8 mouse cellular contexts compared by ENCODE assay signal in genomic region chr10:118110006-118110920, GRCm38 (mm10). TPM values are rescaled to one million over a fixed set of nuclear protein-coding genes. Genes with fewer than 3 reads are reported as not detected.
DNase-seq lines count a peak whose midpoint lies in the region; ATAC-seq and TF ChIP-seq lines count a peak whose summit lies in the region.

No protein-coding gene starts in this region.

- no peaks in the 10 kb centered on the region for H3K27me3 ChIP-seq in CH12.LX (replicated peaks)
- H3K27me3 ChIP-seq in hindbrain, embryonic 16.5 days (replicated peaks; ENCODE audit: control insufficient read depth, insufficient read depth, low read length) = 0 out of 2 replicates have a peak, but pooled peaks cover 2% of the 10 kb centered on the region
- H3K27me3 ChIP-seq in stomach, postnatal 0 days (ENCODE audit: control insufficient read depth, insufficient read depth, low read length) = no peaks in the 10 kb centered on the region

- TF ChIP-seq CTCF in CH12.LX (conservative IDR thresholded peaks at IDR 0.05 in 1 of 2, IDR thresholded peaks at IDR 0.05 in 1 of 2; ENCODE audit: low read depth in 2 of 2, low read length in 2 of 2) = peak; percentile 11 to 74; a peak in 2 of 4 replicates
- peak; percentile 23; the same call in 1 of the 2 replicates for TF ChIP-seq CTCF in lung, adult 2 months (IDR thresholded peaks at IDR 0.05; ENCODE audit: insufficient read depth, low read length)
- peak; percentile 67 for TF ChIP-seq CTCF in stomach, postnatal 0 days (IDR thresholded peaks at IDR 0.05; ENCODE audit: low read depth)

- no peaks in the 10 kb centered on the region for H3K36me3 ChIP-seq in CH12.LX (replicated peaks in 1 of 2; ENCODE audit: control insufficient read depth in 1 of 2, insufficient read depth in 1 of 2, low read length in 1 of 2)
- no peaks in the 10 kb centered on the region for H3K36me3 ChIP-seq in hindbrain, embryonic 16.5 days (ENCODE audit: control insufficient read depth, insufficient read depth, low read length)
- no peaks in the 10 kb centered on the region for H3K36me3 ChIP-seq in stomach, postnatal 0 days (ENCODE audit: control insufficient read depth, insufficient read depth, low read length)

- dilution Hi-C loops in CH12.LX (cut with MboI; ENCODE audit: extremely low pct_ligation_motif_present, extremely low pct_unique_long_range_greater_than_20kb, low sequenced_read_pairs) = no loop called here

- in situ Hi-C loops in CH12.LX (cut with MboI; ENCODE audit: low pct_ligation_motif_present, low pct_unique_long_range_greater_than_20kb, low sequenced_read_pairs) = loop anchor here (25.0 kb wide), 1 partner anchor 273 kb away; the partner anchor contains the start of gene Rap1b

- H3K4me3 ChIP-seq in CH12.LX (replicated peaks in 1 of 3; ENCODE audit: low read depth in 2 of 3, low read length in 2 of 3, poor library complexity in 1 of 3) = no peak overlapping the region
- no peak overlapping the region for H3K4me3 ChIP-seq in hindbrain, embryonic 16.5 days (ENCODE audit: low read length)
- H3K4me3 ChIP-seq in lung, adult 2 months (replicated peaks; ENCODE audit: extremely low read depth, low read depth, low read length) = no peak overlapping the region
- H3K4me3 ChIP-seq in stomach, postnatal 0 days (ENCODE audit: low read depth, low read length) = no peak overlapping the region

- no peak overlapping the region for H3K9ac ChIP-seq in CH12.LX (ENCODE audit: insufficient read depth, low read depth)
- H3K9ac ChIP-seq in hindbrain, embryonic 16.5 days (ENCODE audit: low read depth, low read length) = no peak overlapping the region
- no peak overlapping the region for H3K9ac ChIP-seq in stomach, postnatal 0 days (ENCODE audit: low read length)

- TF ChIP-seq POLR2A in CH12.LX (IDR thresholded peaks at IDR 0.05; ENCODE audit: low read depth, low read length) = no peak
- TF ChIP-seq POLR2A in lung, adult 2 months (IDR thresholded peaks at IDR 0.05; ENCODE audit: borderline replicate concordance, extremely low read depth, low read depth, low read length) = no peak

- TF ChIP-seq EP300 in CH12.LX (IDR thresholded peaks at IDR 0.05; ENCODE audit: low read length) = peak; percentile 32; the same call in 1 of the 2 replicates
- no peak for TF ChIP-seq EP300 in stomach, postnatal 0 days (optimal IDR thresholded peaks at IDR 0.05)

- H3K79me2 ChIP-seq in CH12.LX (replicated peaks; ENCODE audit: control insufficient read depth, extremely low read depth, insufficient read depth, poor library complexity, severe bottlenecking) = no peaks in the 10 kb centered on the region

- no peak overlapping the region for H3K27ac ChIP-seq in CH12.LX (ENCODE audit: insufficient read depth, low read depth)
- no peak overlapping the region for H3K27ac ChIP-seq in hindbrain, embryonic 16.5 days (ENCODE audit: low read depth, low read length)
- H3K27ac ChIP-seq in stomach, postnatal 0 days (replicated peaks) = no peak overlapping the region

- peaks cover 0 to 3% of the 10 kb centered on the region in 2 experiments; a peak in 1 of 4 replicates for H3K4me1 ChIP-seq in CH12.LX (ENCODE audit: control insufficient read depth in 1 of 2, insufficient read depth in 2 of 2)
- H3K4me1 ChIP-seq in hindbrain, embryonic 16.5 days (ENCODE audit: control insufficient read depth, insufficient read depth, low read depth, low read length) = peaks cover 5% of the 10 kb centered on the region; the same call in 1 of the 2 replicates
- H3K4me1 ChIP-seq in lung, adult 2 months (ENCODE audit: control insufficient read depth, insufficient read depth, low read length) = peaks cover 4% of the 10 kb centered on the region
- no peaks in the 10 kb centered on the region for H3K4me1 ChIP-seq in stomach, postnatal 0 days (replicated peaks; ENCODE audit: control insufficient read depth, insufficient read depth)

- 12% methylated on average over 8 of the region's 8 CpGs for WGBS in hindbrain, embryonic 16.5 days
- 37% methylated on average over 8 of the region's 8 CpGs for WGBS in lung, adult 2 months
- WGBS in stomach, postnatal 0 days = 27% methylated on average over 8 of the region's 8 CpGs

- peak; percentile 27; the same call in 1 of the 2 replicates for ATAC-seq in hindbrain, embryonic 16.5 days
- ATAC-seq in stomach, postnatal 0 days (ENCODE audit: low FRiP score, low TSS enrichment) = no peak

- H3K4me2 ChIP-seq in CH12.LX (ENCODE audit: insufficient read depth, low read depth, poor library complexity, severe bottlenecking) = no peak overlapping the region; the same call in 1 of the 2 replicates
- no peak overlapping the region for H3K4me2 ChIP-seq in hindbrain, embryonic 16.5 days (ENCODE audit: low read length)
- H3K4me2 ChIP-seq in stomach, postnatal 0 days (replicated peaks; ENCODE audit: low read depth) = no peak overlapping the region

- peak; percentile 83 for TF ChIP-seq RAD21 in CH12.LX (IDR thresholded peaks at IDR 0.05; ENCODE audit: low read depth, low read length)

- peak; percentile 57 for DNase-seq in layer of hippocampus, adult 11-12 months (ENCODE audit: low spot score)
- no peak for DNase-seq in layer of hippocampus, adult 8-10 months (ENCODE audit: low spot score in 2 of 2)
- DNase-seq in CH12.LX (ENCODE audit: extremely low read depth) = no peak
- DNase-seq in embryo, embryonic 10.5 days (ENCODE audit: low spot score) = peak; percentile 85
- peak; percentile 17 for DNase-seq in lung, adult 2 months
- no peak for DNase-seq in stomach, postnatal 0 days (ENCODE audit: low spot score)
- no peak for DNase-seq in urinary bladder, postnatal 4 days (ENCODE audit: low spot score in 2 of 2)

- H3K9me3 ChIP-seq in CH12.LX (replicated peaks; ENCODE audit: low read length) = no peaks in the 10 kb centered on the region
- H3K9me3 ChIP-seq in hindbrain, embryonic 16.5 days (ENCODE audit: control insufficient read depth, low read length) = no peaks in the 10 kb centered on the region
- no peaks in the 10 kb centered on the region for H3K9me3 ChIP-seq in stomach, postnatal 0 days (ENCODE audit: control insufficient read depth, low read length)

TF ChIP-seq in CH12.LX, 34 proteins besides CTCF, POLR2A, EP300 and RAD21:
- TF ChIP-seq TBP (conservative IDR thresholded peaks at IDR 0.05; ENCODE audit: low read depth, low read length) (no peak), MXI1 (IDR thresholded peaks at IDR 0.05; ENCODE audit: low read depth, low read length) (0 out of 2 replicates have a peak, but pooled peaks have one; percentile 18), ZC3H11A (IDR thresholded peaks at IDR 0.05; ENCODE audit: low read depth, low read length) (peak; percentile 72), ZNF384 (IDR thresholded peaks at IDR 0.05; ENCODE audit: low read depth, low read length) (no peak), SMC3 (IDR thresholded peaks at IDR 0.05; ENCODE audit: low read depth, low read length) (peak; percentile 85)

RNA-seq across cellular contexts. Expression of gene Mdm1, which starts 31.3 kb away (rescaled TPM):
- total RNA-seq in layer of hippocampus, adult 8-10 months (2022) = 10 to 100 TPM in 3 of 4 experiments, 1 to 10 TPM in 1; 8.2 to 13.1 (median 10.8) TPM
- total RNA-seq in CH12.LX (2012; rRNA removed) (6.8 and 7.7 TPM in 2 replicates), CH12.LX (2014; rRNA removed) (10.4 and 12.6 TPM in 2 replicates)
- polyA plus RNA-seq in CH12.LX (2012; ENCODE audit: insufficient read length, low read depth) = 9.7 and 10.8 TPM in 2 replicates
- polyA plus RNA-seq in hindbrain, embryonic 16.5 days (2015; fragmentation: Nextera tagmentation; extraction: Ambion mirVana) = 27.9 TPM in 2 replicates
- polyA plus RNA-seq in lung, adult 2 months (2012; rRNA removed) = 5.1 and 8.4 TPM in 2 replicates
- 4.5 and 5.3 TPM in 2 replicates for polyA plus RNA-seq in stomach, postnatal 0 days (2015; fragmentation: Nextera tagmentation; extraction: Ambion mirVana)

Comparison
In these comparisons a context has a peak if more than half of its experiments do, and no peak if none do; other contexts are left out.
1. DNase-seq: peak in layer of hippocampus, adult 11-12 months (single experiment), embryo, embryonic 10.5 days (single experiment) and lung, adult 2 months (single experiment); none in layer of hippocampus, adult 8-10 months (0 of 2), CH12.LX (single experiment), stomach, postnatal 0 days (single experiment) and urinary bladder, postnatal 4 days (0 of 2).
2. Peak in every context shown above with its lines, with median percentiles within 50 percentile points of each other: CTCF ChIP-seq.